Mouse (Mus musculus) 416B (cell line): ENCODE results near the gene Tagln2.

Experiments
- DNase-seq: peaks from one replicate; pipeline ENCODE4 v3.0.0; 2011; ENCODE audit warnings: low read depth

The Tagln2 gene

DNA sequence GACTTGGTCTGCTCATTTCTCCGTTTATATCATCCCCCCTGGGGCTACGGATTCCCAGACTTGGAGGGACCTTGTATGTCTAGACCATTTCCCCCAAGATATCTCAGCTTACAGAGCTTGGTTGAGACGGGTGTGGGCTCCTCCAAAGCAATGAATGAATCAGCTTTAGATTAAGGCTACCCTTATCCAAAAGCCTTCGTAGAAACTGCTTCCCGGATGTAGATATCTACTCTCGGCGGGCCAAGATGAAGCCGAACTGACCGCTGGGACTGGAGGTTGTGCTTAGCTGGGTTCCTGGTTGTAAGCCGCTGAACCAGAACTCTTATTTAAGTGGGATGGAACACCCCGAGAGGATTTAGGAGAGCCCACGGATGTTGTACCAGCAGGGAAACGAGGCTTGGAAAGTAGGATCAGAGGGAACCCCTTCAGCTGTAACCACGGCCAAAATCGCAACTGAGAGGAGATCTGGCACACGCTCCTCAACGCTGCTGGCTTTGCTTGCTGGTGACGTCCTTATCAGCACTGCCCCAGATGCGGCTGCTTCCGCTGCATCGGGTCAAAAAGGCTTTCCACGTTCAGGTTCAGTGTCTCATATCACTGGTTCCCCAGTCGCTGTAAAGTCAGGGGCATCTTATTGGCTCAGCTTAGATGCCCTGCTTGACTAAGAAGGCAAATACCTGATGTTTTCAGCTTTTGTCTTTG, 26.7 kb downstream of the Tagln2 start:
- peak; percentile 97 for DNase-seq

DNA sequence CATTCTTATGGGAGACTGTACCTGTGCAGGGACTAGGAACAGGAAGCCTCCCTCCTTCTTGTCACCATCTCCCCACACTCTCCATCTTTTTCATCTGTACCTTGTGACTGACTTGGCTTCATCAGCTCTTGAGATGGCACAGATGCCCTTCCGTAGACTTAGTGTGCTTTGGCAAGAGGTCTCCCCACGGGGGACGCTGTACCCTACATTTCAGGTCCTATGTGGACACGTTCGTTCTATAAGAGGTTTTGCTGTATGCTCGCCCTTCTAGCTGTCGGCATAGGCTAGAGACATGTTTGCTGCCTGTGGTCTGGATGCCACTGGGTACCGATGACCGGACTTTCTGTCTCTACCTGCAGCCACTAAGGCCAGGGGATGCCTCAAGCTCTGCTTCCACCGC, 27.6 kb downstream of the Tagln2 start:
- no peak for DNase-seq

DNA sequence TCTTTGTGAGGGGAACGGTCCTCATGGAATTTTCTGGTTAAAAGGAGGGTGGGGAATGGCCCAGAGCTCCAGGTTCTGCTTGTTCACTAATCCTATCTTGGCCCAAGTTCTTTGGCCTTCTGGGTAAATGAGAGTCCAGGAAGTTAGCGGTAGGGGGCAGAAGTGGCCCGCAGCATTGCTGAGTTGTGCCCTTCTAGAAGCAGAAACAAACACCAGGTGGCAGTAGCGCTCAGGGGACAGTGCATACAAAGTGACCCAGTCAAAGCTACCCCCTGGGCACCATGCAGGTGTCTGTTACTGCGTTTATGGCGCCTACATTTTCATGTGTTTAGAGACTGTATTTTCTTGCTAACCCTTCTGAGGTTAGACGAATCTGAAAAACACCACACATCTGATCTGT, 28.9 kb downstream of the Tagln2 start:
- peak; percentile 94 for DNase-seq

DNA sequence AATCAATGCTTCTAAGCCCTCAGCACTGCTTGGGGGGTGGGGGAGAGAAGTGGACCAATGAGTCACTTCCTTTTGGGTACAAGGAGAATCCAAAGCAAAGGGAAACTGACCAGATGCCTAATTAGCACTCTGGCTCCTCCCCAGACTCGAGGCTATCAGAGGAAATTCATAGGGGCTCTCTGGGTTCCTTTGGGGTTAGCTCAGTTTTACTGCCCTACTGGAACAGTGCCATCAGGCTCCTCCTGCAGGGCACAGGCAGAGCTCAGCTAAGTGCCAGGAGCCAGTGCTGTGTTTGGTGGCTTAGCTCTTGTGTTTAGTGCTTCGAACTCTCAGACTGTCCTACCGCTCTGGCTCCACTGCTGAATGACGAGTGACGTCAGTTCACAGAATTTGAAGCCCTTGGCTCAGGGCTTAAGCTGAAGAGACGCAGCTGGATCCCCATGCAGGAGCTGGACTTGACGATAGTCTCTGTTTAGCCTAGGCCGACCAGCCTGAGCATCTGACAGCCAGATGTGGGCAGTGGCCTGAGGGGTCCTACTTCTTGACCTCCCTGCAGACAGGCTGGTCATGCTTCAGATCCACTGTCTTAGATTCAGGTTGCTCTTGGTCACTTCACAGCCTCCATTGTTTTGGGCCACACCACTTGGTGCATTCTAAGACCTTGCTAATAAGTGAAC, 30.8 kb downstream of the Tagln2 start:
- DNase-seq = peak; percentile 89

DNA sequence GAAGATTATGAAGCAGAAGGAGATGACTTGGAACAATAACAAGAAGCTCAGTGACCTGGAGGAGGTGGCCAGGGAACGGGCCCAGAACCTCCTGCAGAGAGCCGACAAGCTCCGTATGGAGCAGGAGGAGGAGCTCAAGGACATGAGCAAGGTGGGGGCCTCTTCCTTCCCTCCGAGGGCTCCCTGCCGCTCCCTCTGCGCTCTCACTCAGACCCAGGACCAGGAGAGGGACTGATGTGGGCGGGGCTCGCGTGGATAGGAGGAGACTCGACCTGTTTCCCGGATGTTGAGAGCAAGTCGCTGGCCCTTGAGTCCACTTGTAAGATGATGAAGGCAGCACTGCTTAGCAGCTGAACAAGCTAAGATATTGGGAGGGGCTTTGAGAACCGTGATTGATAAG, 32.7 kb downstream of the Tagln2 start:
- DNase-seq = no peak

DNA sequence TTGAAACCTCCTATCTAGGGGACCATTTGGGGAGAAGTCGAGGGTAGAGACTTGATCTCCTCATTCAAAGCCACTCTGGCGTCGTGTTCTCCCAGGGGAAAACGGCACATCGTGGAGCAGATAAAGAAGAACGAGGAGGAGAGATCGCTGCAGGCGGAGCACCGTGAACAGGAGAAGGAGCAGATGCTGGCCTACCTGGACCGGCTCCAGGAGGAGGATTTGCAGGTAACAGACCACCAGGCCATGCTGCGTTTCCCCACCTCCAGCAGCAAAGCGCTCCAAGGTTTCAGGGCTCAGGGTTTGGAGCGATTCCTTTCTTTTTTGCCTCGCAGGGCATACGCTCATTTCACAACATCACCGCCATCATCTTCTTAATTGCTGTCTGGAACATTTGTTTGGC, 35.3 kb downstream of the Tagln2 start:
- no peak for DNase-seq

DNA sequence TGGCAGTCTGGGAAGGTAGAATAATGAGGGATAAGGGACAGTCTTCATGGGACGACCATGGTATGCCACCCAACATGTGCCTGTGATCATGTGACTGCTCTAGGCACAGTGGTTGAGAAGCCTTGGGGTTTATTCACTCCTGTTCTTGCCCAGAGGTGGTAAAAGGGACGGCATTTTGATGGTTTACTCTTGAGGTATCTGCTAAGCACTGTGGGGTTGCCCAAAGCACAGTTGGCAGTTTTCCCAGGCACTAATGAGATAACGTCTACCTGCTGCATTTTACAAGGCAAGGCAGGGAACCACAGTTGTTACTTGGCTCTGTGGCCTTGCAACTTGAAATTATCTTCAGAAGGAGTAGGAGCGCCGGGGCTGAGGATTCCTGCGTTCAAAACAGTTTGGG, 40.0 kb downstream of the Tagln2 start:
- no peak for DNase-seq

DNA sequence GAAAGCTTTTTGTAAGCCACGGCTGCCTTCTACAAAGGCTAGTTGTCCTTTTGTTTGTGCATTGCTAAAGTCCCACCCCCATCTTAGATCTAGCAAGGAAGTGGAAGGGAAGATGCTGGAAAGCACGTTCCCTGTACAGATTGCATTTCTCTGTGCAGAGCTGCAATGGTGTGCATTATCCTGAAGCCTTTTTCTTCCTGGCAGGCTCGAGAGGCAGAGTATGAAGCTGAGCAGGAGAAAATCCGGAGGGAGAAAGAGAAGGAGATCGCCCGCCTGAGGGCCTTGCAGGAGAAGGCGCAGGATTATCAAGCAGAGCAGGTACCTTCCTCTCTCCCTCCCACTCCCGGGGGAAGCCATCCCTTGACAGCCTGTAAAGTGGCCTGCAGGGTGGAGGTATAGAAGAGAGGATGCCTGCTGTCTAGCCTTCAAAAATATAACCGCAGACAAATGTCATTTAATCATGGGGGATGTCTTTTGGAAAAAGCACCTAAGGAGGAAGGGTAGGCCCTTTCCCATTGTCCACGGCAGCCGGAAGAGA, 40.5 kb downstream of the Tagln2 start:
- no peak for DNase-seq

DNA sequence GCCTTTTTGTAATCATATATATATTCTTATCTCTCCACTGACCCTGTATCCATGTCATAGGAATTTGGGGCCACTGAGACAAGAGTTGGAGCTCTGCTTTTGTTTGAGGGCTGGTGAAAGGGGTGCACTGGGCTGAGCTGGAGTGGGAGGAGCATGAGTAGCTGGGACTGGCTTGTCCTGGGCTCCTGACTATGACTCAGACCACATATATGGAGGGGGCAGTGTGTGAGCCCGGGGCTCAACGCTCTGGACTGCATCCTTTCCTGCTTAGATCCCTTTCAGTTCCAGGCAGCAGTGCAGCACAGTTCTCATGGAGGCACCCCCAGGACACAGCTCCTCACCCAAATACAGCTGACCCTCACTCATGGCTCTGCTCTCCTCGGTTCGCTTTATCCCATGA, 46.2 kb downstream of the Tagln2 start:
- peak; percentile 43 for DNase-seq

DNA sequence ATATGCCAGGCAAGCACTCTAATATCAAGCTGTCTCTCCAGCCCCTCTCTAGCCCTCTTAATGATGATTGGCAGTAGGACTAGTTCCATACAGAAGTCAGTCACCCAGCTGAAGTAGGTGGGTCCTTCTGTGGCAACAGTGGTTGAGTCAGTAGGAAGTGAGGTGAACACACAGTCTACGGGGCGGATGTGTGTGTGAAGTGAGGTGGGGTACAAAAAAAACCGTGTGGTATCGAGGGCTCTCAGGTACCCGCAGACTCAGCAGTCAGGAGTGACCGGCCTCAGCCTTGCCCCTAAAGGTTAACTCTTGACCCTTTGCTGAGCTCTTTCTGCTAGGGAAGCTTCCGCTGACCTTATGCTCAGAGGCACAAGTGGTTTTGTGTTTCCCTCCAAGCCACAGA, 48.7 kb downstream of the Tagln2 start:
- DNase-seq = peak; percentile 89

DNA sequence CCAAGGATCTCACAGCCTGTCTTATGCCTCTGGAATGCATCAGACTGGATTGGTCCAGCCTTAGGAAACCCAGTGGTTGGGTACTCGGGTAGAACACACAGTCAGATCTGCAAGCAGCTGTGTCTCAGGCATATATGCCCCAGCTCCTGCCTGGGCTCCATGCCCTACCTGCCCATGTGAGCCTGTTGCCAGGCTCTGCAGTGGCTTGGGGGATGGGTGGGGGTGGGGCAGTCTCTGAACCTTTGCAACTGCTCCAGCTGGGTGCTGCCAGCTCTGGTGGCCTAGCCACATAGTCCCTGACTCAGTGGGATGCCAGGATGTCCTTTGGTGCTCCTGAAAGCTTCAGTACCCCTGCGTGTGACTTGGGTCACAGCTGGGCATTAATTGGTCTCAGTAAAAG, 49.5 kb downstream of the Tagln2 start:
- DNase-seq = peak; percentile 29

DNA sequence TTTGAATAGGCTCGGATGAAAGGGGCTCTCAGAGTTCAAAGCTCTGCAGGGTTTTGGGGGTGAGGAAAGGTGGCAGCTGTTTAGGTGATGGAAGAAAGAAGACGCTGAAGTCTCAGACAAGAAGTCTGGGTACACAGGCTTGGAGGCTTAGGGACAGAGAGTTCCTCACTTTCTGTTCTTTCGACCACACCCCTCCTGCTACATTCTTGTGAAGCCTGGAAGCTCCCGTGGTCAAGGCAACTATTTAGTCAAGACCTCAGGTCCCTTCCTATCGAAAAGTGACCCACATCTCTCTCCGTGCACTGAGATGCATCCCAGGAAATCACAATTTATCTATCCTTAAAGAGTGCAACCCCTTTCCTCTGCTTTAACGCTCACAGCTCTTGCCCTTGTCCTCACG, 49.9 kb downstream of the Tagln2 start:
- peak; percentile 16 for DNase-seq

DNA sequence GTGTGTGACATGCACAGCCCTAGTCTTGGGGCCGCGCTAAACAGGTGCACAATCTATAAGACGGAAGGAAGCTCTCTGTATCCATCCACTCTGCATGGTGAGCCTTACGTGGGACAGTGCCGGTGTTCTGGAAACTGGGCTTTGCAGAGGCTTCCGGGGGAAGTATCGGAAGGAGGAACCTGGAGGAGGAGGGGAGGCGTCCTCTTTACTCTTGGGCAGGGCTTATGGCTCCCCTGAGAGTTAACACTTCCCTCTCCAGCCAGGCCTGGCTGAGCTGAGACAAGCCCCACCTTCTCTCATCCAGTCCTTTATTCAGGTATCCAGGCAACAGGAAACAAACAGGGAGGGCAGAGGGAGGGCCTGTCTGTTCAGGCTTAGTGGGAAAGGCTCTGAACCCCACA, 50.7 kb downstream of the Tagln2 start:
- peak; percentile 70 for DNase-seq

DNA sequence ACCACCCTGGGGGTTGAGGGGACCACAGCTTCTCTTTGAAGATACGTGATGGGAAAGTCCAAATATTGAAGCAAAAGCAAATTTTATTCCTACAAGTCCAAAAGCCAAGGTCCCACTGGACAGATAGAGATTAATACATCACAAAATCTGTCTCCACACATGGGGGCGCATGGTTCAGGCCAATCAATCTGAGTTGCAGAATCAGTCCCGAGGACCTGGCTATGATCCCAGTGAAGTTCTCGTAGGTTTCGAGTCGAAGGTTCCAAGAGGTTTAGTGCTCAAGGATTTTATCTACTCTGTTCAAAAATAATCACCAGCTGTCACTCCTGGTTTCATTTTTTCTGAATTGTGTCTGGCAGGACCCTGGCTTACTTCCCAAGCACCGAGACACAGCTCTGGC, 51.2 kb downstream of the Tagln2 start:
- DNase-seq = no peak

DNA sequence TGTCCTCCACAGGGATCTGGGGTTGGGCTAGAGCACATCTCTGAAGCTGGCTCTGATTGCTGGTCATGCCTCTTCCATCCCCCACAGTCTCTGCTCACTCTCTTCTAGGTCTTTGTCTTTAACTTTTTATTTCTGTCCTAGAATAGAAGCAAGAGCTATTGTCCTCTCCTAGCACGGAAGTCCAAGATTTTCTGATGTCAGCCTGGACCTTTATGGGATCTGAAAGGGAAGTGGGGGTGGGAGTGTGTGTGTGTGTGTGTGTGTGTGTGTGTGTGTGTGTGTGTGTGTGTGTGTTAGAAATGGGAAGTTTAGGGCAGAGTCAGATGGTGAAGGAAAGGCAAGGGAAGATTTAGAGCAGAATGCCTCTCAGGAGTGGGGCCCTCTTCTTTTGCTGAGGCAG, 52.8 kb downstream of the Tagln2 start:
- DNase-seq = no peak

DNA sequence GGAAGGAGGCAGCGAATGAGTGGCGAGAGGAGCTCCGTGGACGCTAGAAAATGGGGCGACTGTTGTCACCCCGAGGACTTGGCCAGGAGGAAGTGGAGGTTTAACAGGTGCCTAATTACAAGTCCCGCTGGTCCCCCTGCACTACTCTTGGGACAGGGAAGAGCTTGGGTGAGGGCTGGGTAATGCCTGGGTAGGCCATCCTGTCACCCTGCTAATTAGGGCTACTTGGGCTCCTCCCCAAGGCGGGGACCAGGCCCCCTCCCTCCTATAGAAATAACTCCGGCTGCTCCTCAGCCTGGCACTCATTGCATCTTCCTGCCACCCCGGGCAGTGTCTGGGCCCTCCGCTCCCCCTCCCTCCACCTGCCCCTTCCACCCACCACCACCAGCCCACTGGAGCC, 55.8 kb downstream of the Tagln2 start, which contains the start of gene Vsig8:
TSS of gene Vsig8 (plus strand) at position 301 of the 400 bp plus-strand sequence.
- no peak for DNase-seq
